Mouse (Mus musculus) right cerebral cortex, postnatal 25 days (tissue): ENCODE data around the gene Lmod1.
"Not testable (repeated sequence)": the region's sequence is repeated elsewhere in the genome, so short reads cannot be mapped to it uniquely, and the experiment has no call there.

ENCODE experiments used
- DNase-seq: peaks from one replicate; pipeline ENCODE4 v3.0.0; 2022

Lmod1 gene

DNA sequence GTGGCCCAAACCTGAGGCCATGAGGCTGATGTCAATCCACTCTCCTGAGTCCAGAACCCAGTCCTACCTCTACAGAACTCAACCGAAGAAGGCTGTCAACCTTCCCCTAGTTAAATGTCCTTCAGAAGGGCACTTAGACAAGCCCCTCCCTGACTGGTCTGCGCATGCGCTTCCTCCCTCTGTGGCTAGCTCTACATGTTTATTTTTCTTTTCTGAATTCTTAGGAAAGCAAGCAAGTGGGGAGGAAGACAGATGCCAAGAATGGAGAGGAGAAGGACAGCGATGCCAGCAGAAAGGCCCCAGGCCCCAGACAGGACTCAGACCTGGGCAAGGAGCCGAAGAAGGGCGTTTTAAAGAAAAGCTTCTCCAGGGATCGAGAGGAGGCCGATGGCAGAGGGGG lies 38.8 kb downstream of the Lmod1 start:
- DNase-seq, result no peak

DNA sequence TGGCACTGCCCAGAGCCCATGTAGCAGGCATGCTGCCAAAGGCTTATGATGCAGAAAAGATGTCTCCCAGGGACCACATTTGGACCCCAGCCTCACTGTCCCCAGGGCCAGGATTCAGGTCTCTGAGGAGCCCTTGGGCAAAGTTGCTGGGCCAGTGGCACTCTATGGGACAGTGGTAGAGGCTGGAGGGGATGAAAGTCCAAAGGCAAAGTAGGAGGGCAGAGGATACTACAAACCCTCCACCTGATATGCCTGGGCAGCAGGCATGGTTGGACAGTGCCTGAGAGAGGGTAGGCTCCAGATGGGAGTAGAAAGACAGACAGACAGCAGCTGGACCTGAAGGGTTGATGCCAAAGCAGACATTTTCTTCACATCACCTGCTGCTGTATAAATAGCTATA lies 41.8 kb downstream of the Lmod1 start:
- DNase-seq, result no peak

DNA sequence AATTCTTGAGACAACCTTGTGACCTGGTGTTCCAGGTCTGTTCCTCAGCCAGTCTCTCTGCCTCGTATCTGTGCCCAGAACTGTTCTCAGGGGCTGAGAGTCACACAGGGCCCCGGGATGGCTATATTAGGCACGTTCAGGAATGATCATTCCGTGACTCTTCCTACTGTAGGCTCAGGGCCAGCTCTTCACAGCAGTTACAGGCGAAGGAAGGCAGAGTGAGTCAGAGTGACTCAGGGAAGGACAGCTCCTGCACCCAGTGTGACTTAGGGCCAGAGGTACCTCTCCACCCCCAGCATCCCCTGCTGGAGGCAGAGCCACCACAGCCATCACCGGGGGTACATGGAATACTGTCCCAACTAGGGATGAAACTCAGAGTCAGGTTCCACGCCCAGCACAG lies 42.4 kb downstream of the Lmod1 start:
- no peak for DNase-seq

DNA sequence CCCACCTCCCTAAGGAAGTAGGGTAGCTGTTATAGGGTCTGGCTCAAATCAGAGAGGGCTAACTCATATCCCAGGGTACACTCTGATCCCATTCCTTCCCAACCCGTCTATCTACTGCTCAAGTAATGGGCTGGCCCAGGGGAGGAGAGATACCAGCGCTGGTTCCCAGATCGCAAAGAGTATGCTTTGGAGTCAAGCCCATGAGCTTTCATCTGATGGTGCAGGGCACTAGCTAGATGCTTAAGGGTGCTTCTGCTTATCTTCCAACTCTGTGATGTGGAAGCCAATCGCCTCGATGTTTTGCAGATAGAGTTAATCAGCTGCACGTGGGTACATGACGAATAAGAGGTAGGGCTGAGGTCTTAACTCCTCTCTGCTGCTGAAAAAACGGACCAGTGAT lies 43.0 kb downstream of the Lmod1 start:
- no peak for DNase-seq

DNA sequence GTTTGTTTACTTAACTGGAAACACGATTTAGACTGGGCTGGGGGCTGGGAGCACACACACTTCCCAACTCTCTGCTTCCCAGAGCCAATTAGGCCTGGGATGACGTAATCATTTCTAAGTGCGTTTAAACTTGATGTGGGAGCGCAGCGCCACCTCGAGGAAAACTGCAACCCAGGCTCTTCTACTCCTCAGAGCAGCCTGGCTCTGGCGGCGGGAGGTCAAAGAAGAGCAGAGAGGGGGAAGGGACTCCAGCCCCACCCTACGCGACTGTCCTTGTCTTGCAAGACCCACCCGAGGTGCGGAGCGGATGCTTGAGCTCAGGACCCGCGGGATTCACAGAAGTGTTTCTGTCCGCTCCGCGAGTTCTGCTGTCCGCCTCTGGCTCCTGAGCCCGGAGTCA lies 43.6 kb downstream of the Lmod1 start:
- peak; percentile 87 for DNase-seq

GRCm38 (mm10) chr1:135368982-135369381 lies 44.4 kb downstream of the Lmod1 start:
- DNase-seq, result peak; percentile 41

DNA sequence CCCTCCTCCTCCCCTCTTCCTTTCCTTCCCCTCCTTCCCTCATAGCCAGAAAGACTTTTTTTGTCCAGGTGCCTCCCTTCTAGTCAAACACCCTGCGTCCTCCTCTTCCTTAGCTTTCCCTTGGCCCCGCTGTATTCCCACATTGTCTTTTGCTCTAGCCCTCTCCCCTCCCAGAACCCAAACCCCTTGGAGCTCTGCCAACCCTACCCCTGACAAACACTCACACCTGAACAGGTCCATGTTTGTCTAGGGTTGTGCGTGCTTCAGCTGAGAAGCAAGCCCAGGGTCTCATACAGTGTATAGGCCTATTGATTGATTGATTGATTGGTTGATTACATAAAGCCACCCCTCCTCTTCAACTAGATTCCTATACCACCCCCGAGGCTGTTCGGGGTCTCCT lies 44.8 kb downstream of the Lmod1 start:
- no peak for DNase-seq

GRCm38 (mm10) chr1:135373171-135373677 lies 48.6 kb downstream of the Lmod1 start:
- peak; percentile 40 for DNase-seq

DNA sequence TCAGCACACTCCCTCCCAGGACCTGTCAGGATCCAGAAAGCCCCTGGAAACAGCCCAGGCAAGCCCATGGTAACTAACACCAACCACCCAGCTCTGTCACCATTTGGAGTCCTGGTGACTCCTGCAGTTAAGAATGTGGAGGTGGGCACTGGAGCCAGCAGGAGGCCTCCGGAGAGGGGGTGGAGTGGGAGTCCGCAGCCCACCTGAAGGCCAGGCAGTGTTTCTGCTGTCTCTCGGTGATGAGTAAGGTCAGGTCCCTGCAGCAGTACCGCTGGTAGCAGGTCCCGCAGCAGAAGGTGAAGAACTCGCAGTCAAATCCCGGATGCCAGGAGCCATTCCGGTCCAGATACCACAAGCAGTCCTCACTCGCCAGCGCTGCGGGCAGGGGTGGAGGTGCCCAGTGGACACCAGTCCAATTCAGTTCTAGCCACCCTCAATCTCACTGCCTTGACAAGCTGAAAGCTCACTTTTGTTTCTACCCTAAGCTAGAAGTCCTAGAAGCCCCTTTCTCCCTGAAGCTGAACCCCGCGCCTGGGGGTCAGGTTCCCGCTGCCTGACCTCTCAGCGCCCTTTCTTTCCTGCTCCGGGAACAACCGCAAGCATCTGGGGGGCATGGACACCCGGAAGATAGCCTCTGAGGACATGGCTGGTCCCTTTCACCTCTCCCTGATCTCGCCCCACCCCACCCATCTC lies 49.7 kb downstream of the Lmod1 start:
- peak; percentile 52 for DNase-seq

- peak; percentile 86 for DNase-seq
These were observed 50.4 kb downstream of the Lmod1 start, which contains the start of gene Shisa4 for GRCm38 (mm10) chr1:135374868-135375581. Gene Shisa4, minus strand, starts transcription at chr1:135375237.

- DNase-seq, result peak; percentile 73
These were observed 54.0 kb downstream of the Lmod1 start for GRCm38 (mm10) chr1:135378576-135378975.

GRCm38 (mm10) chr1:135379048-135379447 lies 54.4 kb downstream of the Lmod1 start:
- DNase-seq, result no peak

GRCm38 (mm10) chr1:135380071-135380991 lies 55.7 kb downstream of the Lmod1 start:
- DNase-seq, result peak; percentile 79

GRCm38 (mm10) chr1:135381560-135381959 lies 57.0 kb downstream of the Lmod1 start:
- not testable (repeated sequence) for DNase-seq

DNA sequence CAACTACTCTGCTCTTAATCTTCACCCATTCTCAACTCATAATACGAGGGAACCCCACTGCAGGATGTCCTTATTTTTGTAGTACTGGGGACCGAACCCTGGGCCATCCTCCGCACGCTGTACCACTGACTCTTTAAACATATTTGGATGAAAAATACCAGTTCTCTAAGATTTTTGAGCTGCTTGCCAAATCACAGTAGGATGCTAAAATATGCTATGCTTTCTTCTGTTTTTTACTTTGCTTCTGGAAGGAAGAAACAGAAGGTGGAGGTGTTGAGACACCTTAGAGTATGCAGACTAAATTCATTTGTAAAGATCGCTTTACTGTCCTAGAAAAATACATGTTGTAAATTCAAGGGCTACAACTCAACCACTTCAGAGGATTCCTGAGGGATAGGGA lies 59.6 kb downstream of the Lmod1 start:
- no peak for DNase-seq

- DNase-seq, result peak; percentile 59
These were observed 60.6 kb downstream of the Lmod1 start for GRCm38 (mm10) chr1:135385161-135385560.

- DNase-seq, result no peak
These were observed 74.9 kb downstream of the Lmod1 start for GRCm38 (mm10) chr1:135399466-135399865.

DNA sequence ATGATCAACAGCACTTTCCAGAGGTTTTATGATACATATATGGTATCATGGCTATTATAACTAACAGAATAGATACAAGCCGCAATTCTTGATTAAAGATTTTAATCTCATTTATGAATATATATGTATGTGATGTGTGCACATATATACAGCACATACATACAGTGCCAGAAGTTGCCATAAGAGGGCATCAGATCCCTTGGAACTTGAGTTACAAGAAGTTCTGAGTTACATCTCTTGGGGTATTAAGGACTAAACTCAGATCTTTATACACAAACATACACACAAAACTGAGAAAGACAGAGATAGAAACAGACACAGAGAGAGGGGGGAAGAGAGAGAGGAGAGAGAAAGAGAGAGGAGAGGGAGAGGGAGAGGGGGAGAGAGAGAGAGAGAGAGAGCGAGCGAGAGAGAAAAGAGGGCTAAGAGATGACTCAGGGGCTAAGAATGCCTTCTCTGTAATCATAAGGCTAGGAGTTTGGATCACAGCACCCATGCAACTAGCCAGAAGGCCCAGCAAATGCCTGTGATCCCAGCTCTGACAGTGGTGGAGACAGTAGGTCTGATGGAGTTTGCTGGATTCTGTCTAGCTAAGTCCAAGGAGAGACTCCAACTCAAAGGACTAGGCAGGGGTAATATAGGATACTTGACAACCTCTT lies 77.0 kb downstream of the Lmod1 start:
- no peak for DNase-seq

DNA sequence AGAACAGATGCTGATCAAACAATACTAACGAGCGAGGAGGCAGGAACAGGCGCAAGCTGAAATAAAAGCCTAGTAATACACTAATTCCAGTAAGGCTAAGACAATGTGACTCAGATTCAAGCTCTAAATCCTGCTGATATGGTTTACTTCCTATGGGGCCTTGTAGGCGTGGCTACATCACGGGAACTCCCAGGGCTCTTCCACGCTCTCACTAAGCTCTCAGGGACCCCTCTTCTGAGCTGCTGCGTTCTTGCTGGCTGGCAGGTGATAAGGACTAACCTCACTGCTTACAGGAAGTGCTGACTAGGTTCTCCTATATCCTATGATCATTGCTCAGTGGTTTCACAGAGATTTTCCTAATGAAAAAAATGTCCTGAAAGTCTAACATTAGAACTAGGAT lies 80.7 kb downstream of the Lmod1 start:
- no peak for DNase-seq

GRCm38 (mm10) chr1:135408973-135409372 lies 84.4 kb downstream of the Lmod1 start:
- no peak for DNase-seq

DNA sequence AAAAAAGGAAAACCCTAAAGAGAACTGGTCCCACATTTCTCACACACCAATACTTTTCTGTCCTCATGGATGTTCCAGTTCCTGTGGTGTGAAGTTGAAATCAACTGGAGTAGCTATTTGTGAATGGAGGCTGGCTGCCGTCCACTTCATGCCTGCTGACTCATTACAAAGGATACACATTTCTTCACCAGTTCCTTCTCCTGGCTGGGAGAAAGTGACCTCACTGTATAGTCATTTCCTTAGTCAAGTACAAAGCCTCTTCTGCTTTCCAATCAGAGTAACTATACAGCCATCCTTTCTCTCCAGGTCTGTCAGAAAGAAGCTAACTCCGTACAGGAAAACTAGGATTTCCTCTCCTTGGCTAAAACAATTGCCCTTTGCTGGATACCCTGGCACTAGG lies 86.4 kb downstream of the Lmod1 start:
- peak; percentile 31 for DNase-seq

- DNase-seq, result no peak
These were observed 87.5 kb downstream of the Lmod1 start for GRCm38 (mm10) chr1:135412130-135412529.

DNA sequence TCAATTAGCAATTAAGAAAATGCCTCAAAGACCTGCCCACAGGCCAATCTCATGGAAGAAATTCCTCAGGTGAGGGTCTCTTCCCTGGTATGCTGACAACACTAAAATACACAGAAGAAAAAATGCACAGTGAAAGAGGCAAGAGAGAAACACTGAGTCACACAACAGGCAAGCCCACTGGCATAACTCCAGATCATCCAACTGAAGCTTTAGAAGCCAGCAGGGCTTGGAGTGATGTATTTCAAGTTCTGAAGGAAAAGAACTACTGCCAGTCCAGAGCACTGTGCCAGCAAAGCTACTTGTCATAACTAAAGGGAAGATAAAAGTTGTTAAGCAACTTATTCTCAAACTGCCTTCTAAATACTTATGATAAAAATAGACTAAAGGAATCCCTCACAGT lies 89.4 kb downstream of the Lmod1 start:
- peak; percentile 6 for DNase-seq
